Mouse (Mus musculus) heart, embryonic 13.5 days (tissue): ENCODE measurements around the gene Hoxa6. TPM values are rescaled to one million over a fixed set of nuclear protein-coding genes. Genes with fewer than 3 reads are reported as not detected.

Experiments
- ATAC-seq: fragments of 200-750 bp; cut with Nextera tagmentation; 2 replicates; pipeline ENCODE4 v1.8.0; 2017; ENCODE audit warnings: moderate TSS enrichment; ENCODE audit not compliant: insufficient number of reproducible peaks, low FRiP score, low TSS enrichment; ENCODE audit errors: extremely low read depth
- H3K27ac ChIP-seq: fragments of 300-500 bp; sonication (generic); replicated peaks from 2 replicates; pipeline ENCODE4 v1.5.1; 2015; ENCODE audit warnings: moderate library complexity, mild to moderate bottlenecking, inconsistent platforms
- H3K27me3 ChIP-seq: fragments of 300-500 bp; sonication (generic); replicated peaks from 2 replicates; pipeline ENCODE4 v1.6.1; 2015; ENCODE audit warnings: mild to moderate bottlenecking, inconsistent platforms
- H3K36me3 ChIP-seq: fragments of 300-500 bp; sonication (generic); 2 replicates; pipeline ENCODE4 v1.6.1; 2015; ENCODE audit warnings: mild to moderate bottlenecking, inconsistent platforms
- H3K4me1 ChIP-seq: fragments of 300-500 bp; sonication (generic); 2 replicates; pipeline ENCODE4 v1.6.1; 2015; ENCODE audit warnings: inconsistent platforms
- H3K4me2 ChIP-seq: fragments of 300-500 bp; sonication (generic); 2 replicates; pipeline ENCODE4 v1.6.1; 2015; ENCODE audit warnings: inconsistent platforms, mild to moderate bottlenecking, moderate library complexity
- H3K4me3 ChIP-seq: fragments of 300-500 bp; sonication (generic); 2 replicates; pipeline ENCODE4 v1.5.1; 2015; ENCODE audit warnings: moderate library complexity, mild to moderate bottlenecking, inconsistent platforms
- H3K9ac ChIP-seq: fragments of 300-500 bp; sonication (generic); 2 replicates; pipeline ENCODE4 v1.6.1; 2015; ENCODE audit warnings: inconsistent platforms, mild to moderate bottlenecking, moderate library complexity
- H3K9me3 ChIP-seq: fragments of 300-500 bp; sonication (generic); 2 replicates; pipeline ENCODE4 v1.6.1; 2016; ENCODE audit warnings: inconsistent platforms
- WGBS: fragments of 180-500 bp; shearing (Covaris S2); methylation state at CpG from one replicate; pipeline ENCODE4 v1.1.7; 2015; ENCODE audit warnings: mixed read lengths; 5-methylcytosine and 5-hydroxymethylcytosine counted together
- polyA plus RNA-seq: library from polyadenylated mRNA; unstranded; fragments of >200 nt; fragmentation: Nextera tagmentation; extraction: Ambion mirVana; gene quantifications from 2 replicates; pipeline ENCODE4 v1.2.1, GENCODE M21; 2015

Hoxa6 gene
- polyA plus RNA-seq, 1 experiment from 2014 or later: 0.40 TPM

DNA sequence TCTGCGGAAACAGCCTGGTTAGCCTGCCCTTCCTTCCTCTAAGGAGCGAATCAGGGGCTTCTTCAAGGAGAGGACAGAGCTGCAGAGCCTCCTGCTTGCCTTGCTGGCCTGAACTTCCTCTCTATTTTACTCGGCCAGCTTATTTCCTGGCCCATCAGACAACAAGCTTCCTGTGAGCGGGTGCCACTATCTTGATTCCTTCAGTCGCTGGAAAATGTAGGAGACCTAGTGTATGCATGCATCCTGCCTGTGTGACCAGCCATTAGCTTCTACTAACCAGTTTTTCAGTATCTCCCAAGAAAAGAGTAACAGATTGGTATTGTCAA is 37.7 kb downstream of the Hoxa6 start:
- ATAC-seq: no peak
- Histone ChIP-seq H3K27ac (peak overlapping the region; percentile 74), H3K9ac (peak overlapping the region; percentile 59), H3K9me3 (no peaks in the 10 kb centered on the region), H3K27me3 (peaks cover 98% of the 10 kb centered on the region), H3K36me3 (no peaks in the 10 kb centered on the region), H3K4me3 (peak overlapping the region; percentile 25), H3K4me1 (peaks cover 21% of the 10 kb centered on the region), H3K4me2 (peak overlapping the region; percentile 44)
- WGBS: 8% methylated on average over 5 of the region's 5 CpGs

DNA sequence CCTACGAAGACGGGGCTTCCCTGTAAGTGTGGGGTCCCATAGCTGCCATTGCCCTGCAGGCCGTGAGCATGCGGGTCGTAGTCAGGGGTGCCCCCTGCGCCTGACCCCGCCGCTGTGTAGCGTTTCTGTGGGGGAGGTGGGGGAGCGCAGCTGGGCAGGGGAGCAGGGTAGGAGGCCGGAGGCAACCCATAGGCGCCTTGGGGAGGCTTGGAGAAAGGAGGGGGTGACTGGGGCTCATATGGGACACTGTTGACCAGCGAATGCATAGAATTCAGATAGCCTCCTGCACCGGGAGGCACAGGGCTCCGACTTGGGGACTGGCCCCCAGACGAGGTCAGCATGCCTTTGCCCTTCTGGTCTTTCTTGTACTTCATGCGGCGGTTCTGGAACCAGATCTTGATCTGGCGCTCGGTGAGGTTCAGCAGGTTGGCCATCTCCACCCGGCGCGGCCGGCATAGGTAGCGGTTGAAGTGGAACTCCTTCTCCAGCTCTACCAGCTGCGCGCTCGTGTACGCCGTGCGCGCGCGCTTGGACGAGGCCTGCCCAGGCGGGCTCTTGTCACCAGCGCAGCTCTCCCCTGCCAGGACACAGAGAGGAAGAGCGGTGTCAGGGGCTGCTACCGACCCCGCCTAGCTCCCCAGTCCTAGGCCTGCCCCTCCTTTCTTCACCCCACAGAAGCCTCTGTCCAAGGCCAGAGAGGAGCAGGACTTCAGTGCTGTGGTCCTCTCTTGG is 38.2 kb downstream of the Hoxa6 start:
- peak overlapping the region; percentile 25 for H3K4me3 ChIP-seq
- no peaks in the 10 kb centered on the region for H3K9me3 ChIP-seq
- WGBS: 5% methylated on average over 40 of the region's 40 CpGs
- H3K4me1 ChIP-seq: peaks cover 21% of the 10 kb centered on the region
- peak overlapping the region; percentile 59 for H3K9ac ChIP-seq
- peak; percentile 5; the same call in 1 of the 2 replicates for ATAC-seq
- peak overlapping the region; percentile 74 for H3K27ac ChIP-seq
- H3K4me2 ChIP-seq: peak overlapping the region; percentile 44
- no peaks in the 10 kb centered on the region for H3K36me3 ChIP-seq
- H3K27me3 ChIP-seq: peaks cover 98% of the 10 kb centered on the region

DNA sequence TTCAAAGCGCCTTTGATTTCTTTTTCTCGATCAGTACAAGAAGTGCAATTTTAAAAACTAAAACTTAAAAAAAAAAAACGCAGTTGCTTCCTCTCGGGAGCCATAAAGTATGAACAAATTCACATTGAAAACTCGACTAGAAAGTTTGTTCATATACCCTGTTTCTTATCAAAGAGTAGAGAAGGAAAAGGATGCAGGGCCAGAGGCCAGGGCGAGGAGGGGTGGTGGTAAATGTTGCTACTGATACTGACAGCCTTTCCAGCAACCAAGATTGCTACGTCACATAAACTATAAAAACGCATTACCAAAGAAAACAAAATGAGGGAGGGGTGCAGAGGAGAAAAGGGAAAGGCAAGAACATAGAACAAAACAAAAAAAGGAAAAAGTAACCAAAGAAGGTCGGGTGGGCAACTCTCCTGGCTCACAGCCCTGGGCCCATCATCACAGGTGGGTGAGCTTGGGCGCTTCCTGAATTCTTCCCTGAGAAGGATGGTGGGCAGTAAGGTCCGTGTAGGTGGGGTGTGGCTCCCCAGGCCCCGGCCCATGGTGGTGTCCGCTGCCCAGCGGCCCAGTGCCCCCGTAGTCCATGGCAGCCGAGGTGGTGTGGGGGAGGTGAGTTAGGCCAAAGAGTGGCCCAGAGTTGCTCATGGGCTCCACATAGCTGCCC is 38.9 kb downstream of the Hoxa6 start:
- ATAC-seq: no peak
- H3K9ac ChIP-seq: peak overlapping the region; percentile 59
- H3K36me3 ChIP-seq: no peaks in the 10 kb centered on the region
- H3K4me1 ChIP-seq: peaks cover 21% of the 10 kb centered on the region
- H3K4me2 ChIP-seq: peak overlapping the region; percentile 59
- 11% methylated on average over 16 of the region's 16 CpGs for WGBS
- H3K27me3 ChIP-seq: peaks cover 98% of the 10 kb centered on the region
- no peaks in the 10 kb centered on the region for H3K9me3 ChIP-seq
- H3K4me3 ChIP-seq: peak overlapping the region; percentile 25; the same call in 1 of the 2 replicates
- H3K27ac ChIP-seq: peak overlapping the region; percentile 74

DNA sequence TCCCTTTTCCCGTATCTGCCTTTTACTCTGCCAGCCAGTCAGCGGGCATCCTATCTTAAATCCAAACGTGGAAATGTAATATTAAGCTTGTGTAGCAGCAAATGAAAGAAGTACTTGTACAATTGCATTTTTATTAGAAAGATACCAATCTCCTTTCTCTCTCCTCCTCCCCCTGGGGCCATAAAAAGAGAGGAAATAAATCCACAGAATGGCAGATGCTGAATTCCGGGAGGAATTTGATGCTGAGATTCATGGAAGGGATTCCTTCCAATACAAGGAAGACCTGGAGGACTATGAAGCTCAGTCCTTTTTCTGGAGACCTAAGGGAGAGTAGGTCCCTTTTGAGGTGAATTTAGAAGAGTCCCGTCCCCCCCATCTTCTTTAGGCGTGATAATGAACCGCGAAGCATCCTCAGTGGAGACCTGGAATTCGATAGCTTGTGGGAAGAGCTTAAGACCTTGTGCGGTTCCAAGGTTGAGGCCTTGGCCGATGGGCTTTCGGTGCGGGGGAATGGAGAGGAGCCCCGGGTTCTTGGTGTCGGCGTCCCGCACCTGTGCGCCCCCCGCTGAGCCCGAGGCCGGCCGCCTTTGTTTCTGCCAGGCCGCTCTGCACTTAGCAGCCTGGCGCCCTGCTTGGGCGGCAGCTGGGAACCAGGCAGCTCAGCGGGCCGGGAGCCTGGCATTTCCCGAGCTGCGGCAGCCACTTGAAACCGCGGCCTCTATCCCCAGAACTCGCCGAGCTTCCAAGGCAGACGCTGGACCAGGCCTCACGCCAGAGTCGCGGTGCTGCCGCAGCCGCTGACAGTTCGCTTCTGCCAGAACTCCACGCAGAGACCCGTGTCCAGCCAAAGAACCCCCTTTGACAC is 40.1 kb downstream of the Hoxa6 start:
- H3K4me2 ChIP-seq: peak overlapping the region; percentile 59
- no peaks in the 10 kb centered on the region for H3K9me3 ChIP-seq
- no peak for ATAC-seq
- peaks cover 99% of the 10 kb centered on the region for H3K27me3 ChIP-seq
- WGBS: 3% methylated on average over 42 of the region's 42 CpGs
- peak overlapping the region; percentile 36 for H3K4me3 ChIP-seq
- peak overlapping the region; percentile 79 for H3K27ac ChIP-seq
- H3K36me3 ChIP-seq: no peaks in the 10 kb centered on the region
- peak overlapping the region; percentile 73 for H3K9ac ChIP-seq
- peaks cover 21% of the 10 kb centered on the region for H3K4me1 ChIP-seq

- ATAC-seq: no peak
- H3K27me3 ChIP-seq: peaks cover 99% of the 10 kb centered on the region
- 10% methylated on average over 14 of the region's 14 CpGs for WGBS
- H3K4me3 ChIP-seq: peak overlapping the region; percentile 36
- peak overlapping the region; percentile 73 for H3K9ac ChIP-seq
- H3K9me3 ChIP-seq: no peaks in the 10 kb centered on the region
- H3K4me1 ChIP-seq: peaks cover 19% of the 10 kb centered on the region
- H3K36me3 ChIP-seq: no peaks in the 10 kb centered on the region
- H3K27ac ChIP-seq: peak overlapping the region; percentile 79
- H3K4me2 ChIP-seq: peak overlapping the region; percentile 59
Observed at GRCm38 (mm10) chr6:52167736-52168161, 40.8 kb downstream of the Hoxa6 start.

- H3K4me2 ChIP-seq: peak overlapping the region; percentile 59
Observed at GRCm38 (mm10) chr6:52167176-52167575, 41.3 kb downstream of the Hoxa6 start.

GRCm38 (mm10) chr6:52166431-52167077 is 42.0 kb downstream of the Hoxa6 start:
- peaks cover 99% of the 10 kb centered on the region for H3K27me3 ChIP-seq
- H3K4me3 ChIP-seq: peak overlapping the region; percentile 51
- 12% methylated on average over 4 of the region's 4 CpGs for WGBS
- no peaks in the 10 kb centered on the region for H3K36me3 ChIP-seq
- ATAC-seq: no peak
- peak overlapping the region; percentile 79 for H3K27ac ChIP-seq
- peaks cover 14% of the 10 kb centered on the region; the same call in 1 of the 2 replicates for H3K4me1 ChIP-seq
- peak overlapping the region; percentile 59 for H3K9ac ChIP-seq
- peak overlapping the region; percentile 59 for H3K4me2 ChIP-seq
- H3K9me3 ChIP-seq: no peaks in the 10 kb centered on the region

More at GRCm38 (mm10) chr6:52167176-52167575, 41.3 kb downstream of the Hoxa6 start:
- Histone ChIP-seq H3K4me1 (peaks cover 14% of the 10 kb centered on the region; the same call in 1 of the 2 replicates), H3K9ac (peak overlapping the region; percentile 73), H3K36me3 (no peaks in the 10 kb centered on the region), H3K4me3 (peak overlapping the region; percentile 36), H3K27me3 (peaks cover 99% of the 10 kb centered on the region), H3K27ac (peak overlapping the region; percentile 79), H3K9me3 (no peaks in the 10 kb centered on the region)
- 18% methylated on average over 1 of the region's 1 CpGs for WGBS
- no peak for ATAC-seq

DNA sequence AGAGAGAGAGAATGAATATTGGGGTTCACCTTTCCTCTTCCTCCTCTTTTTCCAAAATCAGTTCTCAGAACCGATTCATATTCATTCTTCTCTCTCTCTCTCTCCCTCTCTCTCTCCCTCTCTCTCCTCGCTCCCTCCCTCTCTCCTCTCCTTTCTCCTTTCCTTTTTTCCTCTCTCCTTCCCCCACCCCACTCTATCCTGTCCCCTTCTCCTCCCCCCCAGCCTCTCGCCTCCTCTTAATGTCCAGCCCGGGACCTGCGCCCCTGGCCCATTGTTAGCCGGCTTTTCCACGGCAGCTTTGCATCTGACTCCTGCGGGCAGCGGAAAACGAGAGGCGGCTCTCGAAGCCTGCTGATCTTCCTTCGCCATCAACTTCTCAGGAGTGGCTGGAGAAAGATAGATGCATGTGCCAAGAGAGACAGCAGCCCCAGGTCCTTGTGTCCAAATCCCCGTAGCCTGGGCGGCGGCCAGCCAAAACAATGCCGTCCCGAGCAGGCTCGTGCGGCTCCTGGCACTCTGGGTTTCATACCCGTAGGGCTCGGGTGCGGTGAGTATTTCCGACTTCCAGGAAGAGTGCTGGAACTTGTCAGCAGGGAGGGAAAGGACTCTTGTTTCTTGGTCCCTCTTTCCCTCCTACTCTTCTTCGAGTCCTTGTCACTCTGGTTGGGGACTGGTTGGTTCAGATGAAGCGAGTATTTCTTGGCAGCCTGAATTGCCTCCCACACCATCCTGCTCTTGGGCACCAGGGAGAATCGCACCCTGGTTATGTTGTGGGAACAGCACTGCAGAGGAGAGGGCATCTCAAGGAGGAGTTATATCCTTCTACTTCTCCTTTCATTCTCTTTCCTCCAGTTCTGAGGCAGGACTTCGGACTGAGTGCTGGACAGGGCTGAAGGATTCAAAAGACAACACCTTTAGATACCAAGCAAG is 42.8 kb downstream of the Hoxa6 start:
- Histone ChIP-seq H3K27ac (peak overlapping the region; percentile 79), H3K27me3 (peaks cover 98% of the 10 kb centered on the region), H3K9me3 (no peaks in the 10 kb centered on the region), H3K4me1 (peaks cover 10% of the 10 kb centered on the region), H3K4me2 (peak overlapping the region; percentile 59), H3K36me3 (no peaks in the 10 kb centered on the region), H3K4me3 (peak overlapping the region; percentile 51), H3K9ac (peak overlapping the region; percentile 59)
- WGBS: 2% methylated on average over 28 of the region's 28 CpGs
- ATAC-seq: no peak

DNA sequence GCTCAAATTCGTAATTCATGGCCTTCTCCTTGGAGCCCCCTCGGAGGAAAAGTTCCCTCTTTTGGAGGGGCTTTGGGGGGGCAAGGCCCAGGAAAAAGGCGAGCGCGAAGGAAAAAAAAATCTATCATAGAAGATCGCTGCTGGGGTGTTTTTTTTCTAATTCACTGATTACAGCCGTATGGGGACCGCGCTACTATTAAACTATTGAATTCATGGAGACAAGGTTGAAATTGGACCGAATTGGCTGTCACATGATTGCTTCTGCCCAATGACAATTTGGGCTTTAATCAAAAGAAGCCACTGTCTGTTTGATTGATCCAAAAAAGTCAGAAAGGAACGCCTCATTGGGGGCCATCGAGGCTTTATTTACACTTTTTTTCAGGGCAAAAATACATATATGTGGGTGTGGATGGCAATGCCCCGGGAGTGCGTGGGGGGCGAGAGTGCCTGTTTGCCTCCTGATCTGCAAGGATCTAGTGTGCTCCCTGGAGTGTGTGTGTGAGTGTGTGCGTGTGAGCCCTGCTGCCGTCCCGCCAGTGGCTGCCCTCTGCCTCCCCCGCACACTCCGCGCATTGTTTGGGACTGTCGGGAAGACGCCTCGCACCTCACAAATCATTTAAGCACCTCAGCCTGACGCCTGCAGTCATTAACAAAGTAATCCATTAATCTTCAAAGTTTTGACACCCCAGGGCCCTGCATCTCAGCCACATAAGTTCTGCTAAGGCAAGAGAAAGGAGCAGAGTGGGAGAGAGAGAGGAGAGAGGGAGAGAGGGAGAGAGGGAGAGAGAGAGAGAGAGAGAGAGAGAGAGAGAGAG is 43.7 kb downstream of the Hoxa6 start, which contains the start of gene Hoxa2:
TSS of gene Hoxa2 (minus strand) at position 206 of the 815 bp plus-strand sequence.
- no peak for ATAC-seq
- peak within 1 kb of the TSS; percentile 72 for H3K9ac ChIP-seq
- peak within 1 kb of the TSS; percentile 51 for H3K4me3 ChIP-seq
- under 1% methylated on average over 25 of the region's 25 CpGs for WGBS
- H3K27me3 ChIP-seq: peaks cover 98% of the 10 kb centered on the region
- H3K9me3 ChIP-seq: no peaks in the 10 kb centered on the region
- peaks cover 11% of the 10 kb centered on the region for H3K4me1 ChIP-seq
- H3K4me2 ChIP-seq: peak within 1 kb of the TSS; percentile 59
- peak within 1 kb of the TSS; percentile 79 for H3K27ac ChIP-seq
- H3K36me3 ChIP-seq: no peaks in the 10 kb centered on the region
